Mouse (Mus musculus): Measurements from ENCODE around the gene Prss8. TPM values are rescaled to one million over a fixed set of nuclear protein-coding genes. Genes with fewer than 3 reads are reported as not detected.

The Prss8 gene
- total RNA-seq, 2 experiments from 2014 or later: 0.20 to 0.66 TPM

- DNase-seq (ENCODE audit: low spot score in 2 of 2): no peak
- no peak for TF ChIP-seq CTCF (conservative IDR thresholded peaks at IDR 0.05)
- Histone ChIP-seq H3K27ac (no peak overlapping the region), H3K4me3 (no peak overlapping the region)
Measured at GRCm38 (mm10) chr7:127923714-127924113, 6.2 kb downstream of the Prss8 start.

GRCm38 (mm10) chr7:127922451-127923275 is 7.2 kb downstream of the Prss8 start:
- no peak for DNase-seq (ENCODE audit: low spot score in 2 of 2)
- TF ChIP-seq CTCF (conservative IDR thresholded peaks at IDR 0.05): no peak
- Histone ChIP-seq H3K4me3 (no peak overlapping the region), H3K27ac (peak overlapping the region; percentile 66)

- Histone ChIP-seq H3K27ac (peak overlapping the region; percentile 66; the same call in 1 of the 2 replicates), H3K4me3 (no peak overlapping the region)
- no peak for DNase-seq (ENCODE audit: low spot score in 2 of 2)
- peak; percentile 64 for TF ChIP-seq CTCF (conservative IDR thresholded peaks at IDR 0.05)
Measured at GRCm38 (mm10) chr7:127921516-127921915, 8.4 kb downstream of the Prss8 start.

GRCm38 (mm10) chr7:127919290-127919689 is 10.6 kb downstream of the Prss8 start:
- DNase-seq (ENCODE audit: low spot score in 2 of 2): no peak
- Histone ChIP-seq H3K4me3 (no peak overlapping the region), H3K27ac (no peak overlapping the region)
- TF ChIP-seq CTCF (conservative IDR thresholded peaks at IDR 0.05): peak; percentile 65

GRCm38 (mm10) chr7:127918203-127918602 is 11.7 kb downstream of the Prss8 start:
- H3K27ac ChIP-seq: no peak overlapping the region
- DNase-seq (ENCODE audit: low spot score in 2 of 2): no peak
- no peak overlapping the region for H3K4me3 ChIP-seq
- peak; percentile 72 for TF ChIP-seq CTCF (conservative IDR thresholded peaks at IDR 0.05)

- no peak for DNase-seq (ENCODE audit: low spot score in 2 of 2)
- Histone ChIP-seq H3K4me3 (no peak overlapping the region), H3K27ac (no peak overlapping the region)
- TF ChIP-seq CTCF (conservative IDR thresholded peaks at IDR 0.05): no peak
Measured at GRCm38 (mm10) chr7:127915293-127915692, 14.6 kb downstream of the Prss8 start.

GRCm38 (mm10) chr7:127912938-127913337 is 17.0 kb downstream of the Prss8 start:
- Histone ChIP-seq H3K27ac (peak overlapping the region; percentile 97; the same call in 1 of the 2 replicates), H3K4me3 (peak overlapping the region; percentile 91)
- DNase-seq (ENCODE audit: low spot score in 2 of 2): no peak
- TF ChIP-seq CTCF (conservative IDR thresholded peaks at IDR 0.05): no peak

- peak; percentile 86 to 92 for DNase-seq (ENCODE audit: low spot score in 2 of 2)
Measured at GRCm38 (mm10) chr7:127912190-127912871, 17.6 kb downstream of the Prss8 start, which contains the start of gene Kat8. Gene Kat8 (plus strand): TSS chr7:127912516.

GRCm38 (mm10) chr7:127908656-127909055 is 21.2 kb downstream of the Prss8 start:
- DNase-seq (ENCODE audit: low spot score in 2 of 2): no peak
- Histone ChIP-seq H3K4me3 (no peak overlapping the region), H3K27ac (no peak overlapping the region)
- no peak for TF ChIP-seq CTCF (conservative IDR thresholded peaks at IDR 0.05)

More at GRCm38 (mm10) chr7:127912190-127912871, 17.6 kb downstream of the Prss8 start, which contains the start of gene Kat8:
- Histone ChIP-seq H3K27ac (peak within 1 kb of the TSS; percentile 97), H3K4me3 (peak within 1 kb of the TSS; percentile 91)
- TF ChIP-seq CTCF (conservative IDR thresholded peaks at IDR 0.05): no peak

- Histone ChIP-seq H3K4me3 (no peak overlapping the region), H3K27ac (no peak overlapping the region)
- TF ChIP-seq CTCF (conservative IDR thresholded peaks at IDR 0.05): no peak
- DNase-seq (ENCODE audit: low spot score in 2 of 2): no peak
Measured at GRCm38 (mm10) chr7:127907939-127908338, 22.0 kb downstream of the Prss8 start.

- H3K4me3 ChIP-seq: peak within 1 kb of the TSS; percentile 93
- H3K27ac ChIP-seq: peak within 1 kb of the TSS; percentile 95
- TF ChIP-seq CTCF (conservative IDR thresholded peaks at IDR 0.05): peak; percentile 48
Measured at GRCm38 (mm10) chr7:127903971-127904796, 25.7 kb downstream of the Prss8 start, which contains the start of gene Bckdk. Gene Bckdk (plus strand): TSS chr7:127904082.

GRCm38 (mm10) chr7:127901772-127902171 is 28.1 kb downstream of the Prss8 start:
- no peak for DNase-seq (ENCODE audit: low spot score in 2 of 2)
- no peak overlapping the region for H3K4me3 ChIP-seq
- no peak for TF ChIP-seq CTCF (conservative IDR thresholded peaks at IDR 0.05)
- H3K27ac ChIP-seq: no peak overlapping the region

More at GRCm38 (mm10) chr7:127903971-127904796, 25.7 kb downstream of the Prss8 start, which contains the start of gene Bckdk:
- DNase-seq (ENCODE audit: low spot score in 2 of 2): peak; percentile 80
